Mouse (Mus musculus) E14TG2a.4 (cell line): ENCODE results near the gene Mcoln3.

Experiments used
- H3K27me3 ChIP-seq: 2 replicates; pipeline ENCODE4 v1.6.1; 2014; ENCODE audit warnings: low read length, control low read depth; ENCODE audit not compliant: insufficient read depth
- H3K36me3 ChIP-seq: 2 replicates; pipeline ENCODE4 v1.6.1; 2014; ENCODE audit warnings: low read length, control low read depth; ENCODE audit not compliant: insufficient read depth
- H3K4me1 ChIP-seq: replicated peaks from 2 replicates; pipeline ENCODE4 v1.6.1; 2014; ENCODE audit warnings: low read depth, low read length, control low read depth
- H3K4me3 ChIP-seq: replicated peaks from 2 replicates; pipeline ENCODE4 v1.5.1; 2014; ENCODE audit warnings: mild to moderate bottlenecking, low read length
- H3K9me3 ChIP-seq: 2 replicates; pipeline ENCODE4 v1.6.1; 2014; ENCODE audit warnings: low read length, control low read depth
- CTCF ChIP-seq: conservative IDR thresholded peaks from 2 replicates; pipeline ENCODE4 v1.5.1; 2014; ENCODE audit warnings: low read length
- NANOG ChIP-seq: IDR thresholded peaks from 2 replicates; pipeline ENCODE4 v1.6.1; 2014; ENCODE audit warnings: borderline replicate concordance, low read length, mixed read lengths
- POU5F1 ChIP-seq: IDR thresholded peaks from 2 replicates; pipeline ENCODE4 v1.6.1; 2014; ENCODE audit warnings: low read length, borderline replicate concordance

Mcoln3 gene

GRCm38 (mm10) chr3:146162197-146162596 is 44.9 kb downstream of the Mcoln3 start:
- TF ChIP-seq NANOG (no peak), POU5F1 (no peak), CTCF (no peak)
- no peaks in the 10 kb centered on the region for H3K36me3 ChIP-seq
- no peaks in the 10 kb centered on the region for H3K9me3 ChIP-seq
- H3K27me3 ChIP-seq = peaks cover 21% of the 10 kb centered on the region
- H3K4me1 ChIP-seq = no peaks in the 10 kb centered on the region
- H3K4me3 ChIP-seq = no peak overlapping the region

- Histone ChIP-seq H3K27me3 (peaks cover 20% of the 10 kb centered on the region), H3K9me3 (no peaks in the 10 kb centered on the region), H3K4me3 (no peak overlapping the region), H3K36me3 (no peaks in the 10 kb centered on the region), H3K4me1 (no peaks in the 10 kb centered on the region)
- TF ChIP-seq CTCF (no peak), NANOG (no peak), POU5F1 (no peak)
These were observed 52.1 kb downstream of the Mcoln3 start for GRCm38 (mm10) chr3:146169356-146169755.

GRCm38 (mm10) chr3:146173030-146173429 is 55.8 kb downstream of the Mcoln3 start:
- H3K4me1 ChIP-seq = no peaks in the 10 kb centered on the region
- TF ChIP-seq NANOG (no peak), POU5F1 (no peak), CTCF (no peak)
- peaks cover 15% of the 10 kb centered on the region; the same call in 1 of the 2 replicates for H3K27me3 ChIP-seq
- H3K9me3 ChIP-seq = no peaks in the 10 kb centered on the region
- H3K4me3 ChIP-seq = no peak overlapping the region
- H3K36me3 ChIP-seq = no peaks in the 10 kb centered on the region

- H3K36me3 ChIP-seq = no peaks in the 10 kb centered on the region
- no peak for TF ChIP-seq POU5F1
- no peak for TF ChIP-seq CTCF
- TF ChIP-seq NANOG = no peak
- H3K9me3 ChIP-seq = no peaks in the 10 kb centered on the region
- no peak overlapping the region for H3K4me3 ChIP-seq
- peaks cover 18% of the 10 kb centered on the region; the same call in 1 of the 2 replicates for H3K27me3 ChIP-seq
- H3K4me1 ChIP-seq = no peaks in the 10 kb centered on the region; the same call in 1 of the 2 replicates
These were observed 57.0 kb downstream of the Mcoln3 start for GRCm38 (mm10) chr3:146174215-146174614.

GRCm38 (mm10) chr3:146177295-146177694 is 60.0 kb downstream of the Mcoln3 start:
- H3K4me1 ChIP-seq = peaks cover 14% of the 10 kb centered on the region
- peaks cover 18% of the 10 kb centered on the region; the same call in 1 of the 2 replicates for H3K27me3 ChIP-seq
- no peak for TF ChIP-seq NANOG
- no peak for TF ChIP-seq POU5F1
- TF ChIP-seq CTCF = no peak
- H3K9me3 ChIP-seq = no peaks in the 10 kb centered on the region
- no peaks in the 10 kb centered on the region for H3K36me3 ChIP-seq
- H3K4me3 ChIP-seq = no peak overlapping the region

- peaks cover 14% of the 10 kb centered on the region for H3K4me1 ChIP-seq
- TF ChIP-seq NANOG = no peak
- TF ChIP-seq CTCF = peak; percentile 73
- no peak for TF ChIP-seq POU5F1
- peaks cover 20% of the 10 kb centered on the region; the same call in 1 of the 2 replicates for H3K27me3 ChIP-seq
- no peaks in the 10 kb centered on the region for H3K36me3 ChIP-seq
- H3K9me3 ChIP-seq = no peaks in the 10 kb centered on the region
- H3K4me3 ChIP-seq = no peak overlapping the region
These were observed 60.7 kb downstream of the Mcoln3 start for GRCm38 (mm10) chr3:146177748-146178582.

GRCm38 (mm10) chr3:146180341-146180740 is 63.1 kb downstream of the Mcoln3 start:
- Histone ChIP-seq H3K36me3 (no peaks in the 10 kb centered on the region), H3K9me3 (no peaks in the 10 kb centered on the region), H3K4me1 (peaks cover 14% of the 10 kb centered on the region), H3K4me3 (no peak overlapping the region), H3K27me3 (peaks cover 26% of the 10 kb centered on the region; the same call in 1 of the 2 replicates)
- TF ChIP-seq NANOG = no peak
- TF ChIP-seq POU5F1 = no peak
- TF ChIP-seq CTCF = no peak

- no peaks in the 10 kb centered on the region for H3K36me3 ChIP-seq
- H3K9me3 ChIP-seq = no peaks in the 10 kb centered on the region
- peaks cover 14% of the 10 kb centered on the region for H3K4me1 ChIP-seq
- H3K27me3 ChIP-seq = peaks cover 28% of the 10 kb centered on the region; the same call in 1 of the 2 replicates
- no peak for TF ChIP-seq POU5F1
- peak; percentile 77 for TF ChIP-seq CTCF
- H3K4me3 ChIP-seq = no peak overlapping the region
These were observed 63.7 kb downstream of the Mcoln3 start for GRCm38 (mm10) chr3:146180986-146181385.
